Mouse (Mus musculus): ENCODE measurements around the gene Rabepk. TPM values are rescaled to one million over a fixed set of nuclear protein-coding genes. Genes with fewer than 3 reads are reported as not detected.
"Not testable (repeated sequence)": the region's sequence is repeated elsewhere in the genome, so short reads cannot be mapped to it uniquely, and the experiment has no call there.

The Rabepk gene
- total and polyA plus RNA-seq, 3 experiments, result 62.1 to 88.4 (median 68.8) TPM

GRCm38 (mm10) chr2:34835669-34836068 lies 36.0 kb upstream of the Rabepk start:
- TF ChIP-seq NELFE (IDR thresholded peaks at IDR 0.05; ENCODE audit: low read depth, low read length) (no peak), ZMIZ1 (IDR thresholded peaks at IDR 0.05; ENCODE audit: low read depth, low read length) (no peak), EP300 (IDR thresholded peaks at IDR 0.05; ENCODE audit: low read length) (no peak), ZC3H11A (IDR thresholded peaks at IDR 0.05; ENCODE audit: low read depth, low read length) (no peak), MYC (IDR thresholded peaks at IDR 0.05; ENCODE audit: low read depth, low read length) (no peak), POLR2A (IDR thresholded peaks at IDR 0.05; ENCODE audit: low read depth, low read length) (no peak), BHLHE40 (IDR thresholded peaks at IDR 0.05; ENCODE audit: low read depth, low read length) (no peak), USF1 (IDR thresholded peaks at IDR 0.05; ENCODE audit: low read depth, low read length) (no peak), CHD1 (IDR thresholded peaks at IDR 0.05; ENCODE audit: low read depth, low read length) (no peak), CTCF (conservative IDR thresholded peaks at IDR 0.05 in 1 of 2, IDR thresholded peaks at IDR 0.05 in 1 of 2; ENCODE audit: low read depth in 2 of 2, low read length in 2 of 2) (no peak), PAX5 (IDR thresholded peaks at IDR 0.05; ENCODE audit: low read length) (no peak), KAT2A (IDR thresholded peaks at IDR 0.05; ENCODE audit: insufficient replicate concordance, low read length) (no peak)
- Histone ChIP-seq H3K27me3 (replicated peaks) (no peaks in the 10 kb centered on the region), H3K9me3 (replicated peaks; ENCODE audit: low read length) (no peaks in the 10 kb centered on the region), H3K36me3 (replicated peaks in 1 of 2; ENCODE audit: control insufficient read depth in 1 of 2, insufficient read depth in 1 of 2, low read length in 1 of 2) (no peaks in the 10 kb centered on the region), H3K4me2 (ENCODE audit: insufficient read depth, low read depth, poor library complexity, severe bottlenecking) (no peak overlapping the region), H3K79me2 (replicated peaks; ENCODE audit: control insufficient read depth, extremely low read depth, insufficient read depth, poor library complexity, severe bottlenecking) (no peaks in the 10 kb centered on the region), H3K4me1 (ENCODE audit: control insufficient read depth in 1 of 2, insufficient read depth in 2 of 2) (no peaks in the 10 kb centered on the region), H3K9ac (ENCODE audit: insufficient read depth, low read depth) (no peak overlapping the region), H3K4me3 (replicated peaks in 1 of 3; ENCODE audit: low read depth in 2 of 3, low read length in 2 of 3, poor library complexity in 1 of 3) (no peak overlapping the region), H3K27ac (ENCODE audit: insufficient read depth, low read depth) (no peak overlapping the region)
- in situ Hi-C loops (cut with MboI; ENCODE audit: low pct_ligation_motif_present, low pct_unique_long_range_greater_than_20kb, low sequenced_read_pairs), result no loop called here
- DNase-seq (ENCODE audit: extremely low read depth), result no peak
- dilution Hi-C loops (cut with MboI; ENCODE audit: extremely low pct_ligation_motif_present, extremely low pct_unique_long_range_greater_than_20kb, low sequenced_read_pairs), result no loop called here

- no peak for TF ChIP-seq SIN3A (IDR thresholded peaks at IDR 0.05; ENCODE audit: low read length)
- no peak for TF ChIP-seq BHLHE40 (IDR thresholded peaks at IDR 0.05; ENCODE audit: low read depth, low read length)
- TF ChIP-seq E2F4 (IDR thresholded peaks at IDR 0.05; ENCODE audit: insufficient replicate concordance, low read depth, low read length), result no peak
- TF ChIP-seq ZKSCAN1 (IDR thresholded peaks at IDR 0.05; ENCODE audit: borderline replicate concordance, low read depth, low read length), result no peak
- TF ChIP-seq RCOR1 (conservative IDR thresholded peaks at IDR 0.05; ENCODE audit: low read depth, low read length), result no peak
- no peak for TF ChIP-seq POLR2AphosphoS2 (IDR thresholded peaks at IDR 0.05; ENCODE audit: low read depth, low read length)
- TF ChIP-seq CHD2 (IDR thresholded peaks at IDR 0.05; ENCODE audit: low read length), result no peak
- no peak for TF ChIP-seq MEF2A (IDR thresholded peaks at IDR 0.05; ENCODE audit: borderline replicate concordance, low read depth, low read length)
- no peak for TF ChIP-seq NELFE (IDR thresholded peaks at IDR 0.05; ENCODE audit: low read depth, low read length)
- no peak for TF ChIP-seq ZMIZ1 (IDR thresholded peaks at IDR 0.05; ENCODE audit: low read depth, low read length)
- TF ChIP-seq USF1 (IDR thresholded peaks at IDR 0.05; ENCODE audit: low read depth, low read length), result no peak
- Histone ChIP-seq H3K79me2 (replicated peaks; ENCODE audit: control insufficient read depth, extremely low read depth, insufficient read depth, poor library complexity, severe bottlenecking) (no peaks in the 10 kb centered on the region), H3K4me2 (ENCODE audit: insufficient read depth, low read depth, poor library complexity, severe bottlenecking) (no peak overlapping the region), H3K4me1 (ENCODE audit: control insufficient read depth in 1 of 2, insufficient read depth in 2 of 2) (no peaks in the 10 kb centered on the region), H3K4me3 (replicated peaks in 1 of 3; ENCODE audit: low read depth in 2 of 3, low read length in 2 of 3, poor library complexity in 1 of 3) (no peak overlapping the region), H3K9me3 (replicated peaks; ENCODE audit: low read length) (peaks cover 5% of the 10 kb centered on the region), H3K36me3 (replicated peaks in 1 of 2; ENCODE audit: control insufficient read depth in 1 of 2, insufficient read depth in 1 of 2, low read length in 1 of 2) (no peaks in the 10 kb centered on the region), H3K9ac (ENCODE audit: insufficient read depth, low read depth) (no peak overlapping the region), H3K27ac (ENCODE audit: insufficient read depth, low read depth) (no peak overlapping the region), H3K27me3 (replicated peaks) (no peaks in the 10 kb centered on the region)
- in situ Hi-C loops (cut with MboI; ENCODE audit: low pct_ligation_motif_present, low pct_unique_long_range_greater_than_20kb, low sequenced_read_pairs), result no loop called here
- no peak for DNase-seq (ENCODE audit: extremely low read depth)
- dilution Hi-C loops (cut with MboI; ENCODE audit: extremely low pct_ligation_motif_present, extremely low pct_unique_long_range_greater_than_20kb, low sequenced_read_pairs), result no loop called here
Observed at GRCm38 (mm10) chr2:34833624-34834023, 33.9 kb upstream of the Rabepk start.

- H3K27me3 ChIP-seq (replicated peaks); dilution Hi-C loops (cut with MboI; ENCODE audit: extremely low pct_ligation_motif_present, extremely low pct_unique_long_range_greater_than_20kb, low sequenced_read_pairs); H3K27ac ChIP-seq (ENCODE audit: insufficient read depth, low read depth); H3K9me3 ChIP-seq (replicated peaks; ENCODE audit: low read length); H3K36me3 ChIP-seq (replicated peaks in 1 of 2; ENCODE audit: control insufficient read depth in 1 of 2, insufficient read depth in 1 of 2, low read length in 1 of 2); H3K79me2 ChIP-seq (replicated peaks; ENCODE audit: control insufficient read depth, extremely low read depth, insufficient read depth, poor library complexity, severe bottlenecking); DNase-seq (ENCODE audit: extremely low read depth); H3K4me1 ChIP-seq (ENCODE audit: control insufficient read depth in 1 of 2, insufficient read depth in 2 of 2); in situ Hi-C loops (cut with MboI; ENCODE audit: low pct_ligation_motif_present, low pct_unique_long_range_greater_than_20kb, low sequenced_read_pairs); H3K4me3 ChIP-seq (replicated peaks in 1 of 3; ENCODE audit: low read depth in 2 of 3, low read length in 2 of 3, poor library complexity in 1 of 3): not testable (repeated sequence)
- Histone ChIP-seq H3K9ac (ENCODE audit: insufficient read depth, low read depth) (peak within 1 kb of the TSS; percentile 44; the same call in 1 of the 2 replicates), H3K4me2 (ENCODE audit: insufficient read depth, low read depth, poor library complexity, severe bottlenecking) (peak within 1 kb of the TSS; percentile 56)
Observed at GRCm38 (mm10) chr2:34832766-34833457, 33.2 kb upstream of the Rabepk start, which contains the start of gene Gm34653. Gene Gm34653 (plus strand): TSS chr2:34833007.

GRCm38 (mm10) chr2:34830066-34830465 lies 30.4 kb upstream of the Rabepk start:
- H3K36me3 ChIP-seq (replicated peaks in 1 of 2; ENCODE audit: control insufficient read depth in 1 of 2, insufficient read depth in 1 of 2, low read length in 1 of 2); dilution Hi-C loops (cut with MboI; ENCODE audit: extremely low pct_ligation_motif_present, extremely low pct_unique_long_range_greater_than_20kb, low sequenced_read_pairs); H3K4me3 ChIP-seq (replicated peaks in 1 of 3; ENCODE audit: low read depth in 2 of 3, low read length in 2 of 3, poor library complexity in 1 of 3); H3K4me2 ChIP-seq (ENCODE audit: insufficient read depth, low read depth, poor library complexity, severe bottlenecking); H3K27ac ChIP-seq (ENCODE audit: insufficient read depth, low read depth); H3K4me1 ChIP-seq (ENCODE audit: control insufficient read depth in 1 of 2, insufficient read depth in 2 of 2); H3K9me3 ChIP-seq (replicated peaks; ENCODE audit: low read length); DNase-seq (ENCODE audit: extremely low read depth); H3K27me3 ChIP-seq (replicated peaks); H3K79me2 ChIP-seq (replicated peaks; ENCODE audit: control insufficient read depth, extremely low read depth, insufficient read depth, poor library complexity, severe bottlenecking); in situ Hi-C loops (cut with MboI; ENCODE audit: low pct_ligation_motif_present, low pct_unique_long_range_greater_than_20kb, low sequenced_read_pairs); H3K9ac ChIP-seq (ENCODE audit: insufficient read depth, low read depth): not testable (repeated sequence)

Data from CH12.LX (cell line).